Mouse (Mus musculus) liver, postnatal 0 days (tissue): ENCODE data around the gene Spata20.

ENCODE experiments used
- CTCF ChIP-seq: sonication (generic); IDR thresholded peaks from 2 replicates; pipeline ENCODE4 v1.5.1; 2016; ENCODE audit warnings: antibody characterized with exemption, low read depth
- EP300 ChIP-seq: IDR thresholded peaks from 2 replicates; pipeline ENCODE4 v1.6.1; 2016; ENCODE audit warnings: antibody characterized with exemption, low read depth, mild to moderate bottlenecking

- TF ChIP-seq CTCF (no peak), EP300 (no peak)
Measured at GRCm38 (mm10) chr11:94484636-94485035, 1.3 kb downstream of the Spata20 start.
